Mouse (Mus musculus) splenic B cell, adult 2 months (primary cell): ENCODE measurements at regions not wholly inside any gene's neighbourhood (a gene's known extent, or its start where the extent isn't known, plus 50 kb on each side); places are given as distances from the start of the nearest gene placed in this dataset.
"Not testable (repeated sequence)": the region's sequence is repeated elsewhere in the genome, so short reads cannot be mapped to it uniquely, and the experiment has no call there.

Experiments
- DNase-seq: peaks from one replicate; pipeline ENCODE4 v3.0.0-alpha.2; 2011; ENCODE audit warnings: low read depth, low spot score
- H3K27me3 ChIP-seq: 2 replicates; pipeline ENCODE4 v1.6.1; 2012; ENCODE audit warnings: mild to moderate bottlenecking, low read length, moderate library complexity, mixed read lengths; ENCODE audit not compliant: control insufficient read depth, poor library complexity, insufficient read depth, severe bottlenecking
- H3K36me3 ChIP-seq: 2 replicates; pipeline ENCODE4 v1.6.1; 2012; ENCODE audit warnings: mild to moderate bottlenecking, low read length, moderate library complexity, mixed read lengths; ENCODE audit not compliant: control insufficient read depth, poor library complexity, insufficient read depth, severe bottlenecking

- H3K36me3 ChIP-seq: no peaks in the 10 kb centered on the region
- H3K27me3 ChIP-seq: no peaks in the 10 kb centered on the region
- DNase-seq: no peak
Observed at GRCm38 (mm10) chr16:76510861-76511260, 137.2 kb upstream of the Nrip1 start.

DNA sequence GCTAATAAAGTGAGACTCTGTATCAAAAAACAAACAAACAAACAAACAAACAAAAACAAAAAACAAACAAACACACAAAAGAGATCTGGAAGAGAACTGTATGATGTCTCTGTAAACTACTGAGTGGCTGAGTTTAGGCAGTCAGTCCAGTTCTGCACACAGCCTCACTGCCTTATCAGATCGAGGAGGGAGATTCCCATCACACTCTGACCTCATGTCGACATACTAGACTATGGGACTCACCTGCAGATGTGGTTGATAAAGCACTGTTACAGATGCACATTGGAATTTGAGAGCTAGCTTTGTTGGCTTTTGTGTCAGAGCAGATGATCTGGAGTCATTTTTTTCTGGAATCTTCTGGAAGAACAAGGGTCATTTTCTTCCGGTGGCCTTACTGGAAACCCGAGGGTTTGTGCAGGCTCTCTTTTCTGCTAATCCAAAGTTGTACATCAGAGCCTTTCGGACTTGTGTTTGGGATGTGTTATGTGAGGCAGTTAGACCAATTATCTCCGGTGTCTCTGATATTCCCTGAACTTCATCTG lies 135.6 kb upstream of the Nrip1 start:
- H3K36me3 ChIP-seq: no peaks in the 10 kb centered on the region
- DNase-seq: no peak
- no peaks in the 10 kb centered on the region for H3K27me3 ChIP-seq

- no peaks in the 10 kb centered on the region for H3K36me3 ChIP-seq
- DNase-seq: no peak
- no peaks in the 10 kb centered on the region for H3K27me3 ChIP-seq
Observed at GRCm38 (mm10) chr16:76507191-76507746, 133.6 kb upstream of the Nrip1 start.

GRCm38 (mm10) chr16:76506240-76506639 lies 132.6 kb upstream of the Nrip1 start:
- Histone ChIP-seq H3K36me3 (no peaks in the 10 kb centered on the region), H3K27me3 (no peaks in the 10 kb centered on the region)
- no peak for DNase-seq

- H3K27me3 ChIP-seq: no peaks in the 10 kb centered on the region
- H3K36me3 ChIP-seq: no peaks in the 10 kb centered on the region
- DNase-seq: no peak
Observed at GRCm38 (mm10) chr16:76499686-76500400, 126.2 kb upstream of the Nrip1 start.

DNA sequence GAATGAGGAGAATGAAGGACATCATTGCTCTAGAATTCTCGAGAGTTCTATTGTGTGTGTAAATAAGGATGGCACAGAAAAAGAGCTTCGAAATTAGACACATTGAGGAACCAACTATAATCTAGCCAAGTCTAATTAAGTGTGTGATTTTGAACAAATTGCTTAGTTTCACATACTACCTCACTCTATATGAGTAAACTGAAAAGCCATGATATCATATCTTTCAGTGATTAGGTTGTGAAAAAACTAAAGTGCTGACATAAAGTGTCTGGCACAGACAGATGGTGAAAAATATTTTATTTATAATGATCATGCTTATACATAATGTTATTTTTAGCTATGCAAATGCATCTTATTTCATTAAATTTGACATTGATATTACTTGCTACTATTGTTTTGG lies 124.6 kb upstream of the Nrip1 start:
- H3K27me3 ChIP-seq: no peaks in the 10 kb centered on the region
- H3K36me3 ChIP-seq: no peaks in the 10 kb centered on the region
- no peak for DNase-seq

DNA sequence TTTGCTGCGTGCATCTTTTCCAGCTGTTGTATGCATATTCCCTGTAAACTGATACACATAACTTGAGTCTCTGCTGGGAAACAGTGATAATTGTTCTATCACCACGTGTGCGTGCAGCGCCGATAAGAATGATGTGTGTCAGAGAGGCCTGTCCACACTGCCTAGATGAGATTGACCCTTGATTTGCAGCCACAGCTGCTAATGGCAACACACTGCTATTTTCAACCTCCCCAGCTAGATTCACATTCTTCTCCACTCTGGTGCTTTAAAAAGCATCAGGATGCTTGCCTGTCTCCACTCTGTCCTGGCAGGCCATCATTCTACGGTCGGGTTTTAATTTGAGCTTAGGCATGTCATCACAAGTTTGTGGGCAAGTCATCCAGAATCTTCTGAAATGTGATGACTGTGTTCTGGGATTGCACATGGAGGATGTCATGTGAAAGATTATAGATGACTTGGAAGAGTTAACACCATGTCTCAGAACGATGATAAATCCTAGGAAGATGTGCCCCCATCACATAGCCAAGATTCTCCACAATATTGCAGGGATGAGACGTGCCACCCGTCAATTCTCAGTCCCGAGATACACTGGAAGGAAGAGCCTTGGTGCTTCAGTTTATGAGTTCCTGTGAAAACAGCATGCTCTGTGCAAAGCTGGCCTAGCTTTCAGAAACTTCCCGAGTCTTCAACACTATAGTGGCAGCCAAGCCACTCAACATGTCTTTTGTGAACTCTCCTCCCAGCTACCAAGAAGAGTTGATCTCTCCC lies 123.6 kb upstream of the Nrip1 start:
- no peak for DNase-seq
- Histone ChIP-seq H3K36me3 (no peaks in the 10 kb centered on the region), H3K27me3 (no peaks in the 10 kb centered on the region)

DNA sequence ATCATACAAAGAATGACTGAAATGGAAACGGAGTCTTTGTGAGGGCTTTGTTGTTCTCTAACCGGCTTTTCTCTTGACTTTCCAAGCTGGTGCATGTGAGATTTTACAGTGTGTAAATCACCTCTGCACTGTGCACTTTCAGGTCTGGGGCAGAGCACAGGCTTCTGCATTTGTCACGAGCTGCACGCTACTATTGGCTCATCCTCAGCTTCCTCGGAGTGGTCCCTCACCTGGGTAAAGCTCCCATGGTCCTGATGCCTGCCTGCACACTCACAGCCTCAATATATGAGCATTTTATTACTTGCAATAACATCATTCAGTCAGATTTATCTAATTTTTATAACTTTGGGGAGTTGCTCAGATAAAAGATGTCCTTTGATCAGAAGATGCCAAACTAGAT lies 109.8 kb upstream of the Nrip1 start:
- no peaks in the 10 kb centered on the region for H3K27me3 ChIP-seq

GRCm38 (mm10) chr16:76481966-76482365 lies 108.3 kb upstream of the Nrip1 start:
- Histone ChIP-seq H3K36me3 (no peaks in the 10 kb centered on the region), H3K27me3 (no peaks in the 10 kb centered on the region)
- no peak for DNase-seq

More for the DNA sequence above, 109.8 kb upstream of the Nrip1 start:
- no peaks in the 10 kb centered on the region for H3K36me3 ChIP-seq
- no peak for DNase-seq

DNA sequence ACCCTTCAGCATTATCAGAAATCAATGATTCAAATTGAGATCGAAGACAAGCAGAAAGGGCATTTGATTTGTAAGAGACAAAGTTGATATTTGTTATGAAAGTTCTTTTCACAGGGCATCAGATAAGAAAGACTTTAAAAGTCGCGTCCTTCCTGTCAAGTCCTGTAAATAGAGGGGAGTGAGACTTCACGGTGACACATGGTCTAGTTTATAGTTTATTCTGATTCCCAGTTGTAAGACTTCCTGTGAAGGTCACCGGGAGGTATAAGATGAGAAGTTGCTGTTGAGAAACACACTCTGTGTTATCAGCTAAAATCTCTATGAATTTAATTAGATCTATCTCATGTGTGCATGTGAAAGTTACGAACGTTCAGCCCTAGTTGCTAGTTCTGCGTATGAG lies 103.8 kb upstream of the Nrip1 start:
- Histone ChIP-seq H3K36me3 (no peaks in the 10 kb centered on the region), H3K27me3 (no peaks in the 10 kb centered on the region; the same call in 1 of the 2 replicates)
- DNase-seq: no peak

GRCm38 (mm10) chr16:76474481-76474880 lies 100.9 kb upstream of the Nrip1 start:
- Histone ChIP-seq H3K27me3 (no peaks in the 10 kb centered on the region; the same call in 1 of the 2 replicates), H3K36me3 (no peaks in the 10 kb centered on the region)
- no peak for DNase-seq

DNA sequence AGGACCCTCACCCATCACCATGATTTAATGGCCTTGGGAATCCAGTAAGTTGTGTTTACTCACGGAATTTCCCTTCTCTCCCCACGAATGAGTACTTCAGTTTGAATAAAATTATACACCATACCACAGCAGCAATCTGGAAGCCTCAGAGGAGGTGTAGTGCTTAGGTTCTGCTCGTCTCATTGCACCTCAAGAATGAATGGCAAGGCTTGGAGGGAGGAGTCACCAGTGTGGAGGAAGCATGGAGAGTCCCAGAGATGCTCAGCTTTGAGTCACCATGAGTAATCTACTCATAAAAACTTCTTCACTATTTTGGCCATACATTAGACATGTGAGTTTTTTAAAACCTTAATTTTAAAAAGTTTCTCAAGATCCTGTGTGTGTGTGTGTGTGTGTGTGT lies 98.8 kb upstream of the Nrip1 start:
- H3K27me3 ChIP-seq: no peaks in the 10 kb centered on the region; the same call in 1 of the 2 replicates
- no peaks in the 10 kb centered on the region for H3K36me3 ChIP-seq
- DNase-seq: no peak

GRCm38 (mm10) chr16:76471081-76471480 lies 97.5 kb upstream of the Nrip1 start:
- no peak for DNase-seq
- no peaks in the 10 kb centered on the region for H3K36me3 ChIP-seq
- no peaks in the 10 kb centered on the region; the same call in 1 of the 2 replicates for H3K27me3 ChIP-seq

DNA sequence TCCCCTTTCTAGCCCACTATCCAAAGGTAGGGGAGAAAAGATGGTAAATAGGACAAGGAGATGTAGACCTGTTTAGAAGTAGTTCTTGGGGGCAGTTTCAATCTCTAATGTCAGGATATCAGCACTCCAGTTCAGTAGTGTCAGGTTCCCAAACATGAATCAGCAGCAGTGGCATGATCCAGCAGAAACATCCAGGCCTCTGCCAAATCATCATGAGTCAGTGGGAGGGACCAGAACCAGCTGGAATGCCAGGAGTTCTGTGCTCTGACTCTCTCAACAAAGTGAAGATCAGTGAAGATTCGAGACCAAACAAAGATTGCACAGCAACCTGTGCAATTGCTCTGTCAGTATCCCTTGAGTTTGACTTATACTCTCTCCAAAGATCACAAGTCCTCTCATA lies 85.9 kb upstream of the Nrip1 start:
- no peak for DNase-seq
- Histone ChIP-seq H3K27me3 (no peaks in the 10 kb centered on the region), H3K36me3 (no peaks in the 10 kb centered on the region)

- not testable (repeated sequence) for H3K36me3 ChIP-seq, DNase-seq, H3K27me3 ChIP-seq
Observed at GRCm38 (mm10) chr16:76456300-76456599, 82.6 kb upstream of the Nrip1 start.
